Mouse (Mus musculus) thymus, adult 2 months (tissue): ENCODE measurements at regions not wholly inside any gene's neighbourhood (a gene's known extent, or its start where the extent isn't known, plus 50 kb on each side); places are given as distances from the start of the nearest gene placed in this dataset.

Source experiments
- CTCF ChIP-seq: fragments of 200-500 bp; IDR thresholded peaks from 2 replicates; pipeline ENCODE4 v1.5.1; 2012; ENCODE audit warnings: mild to moderate bottlenecking, control low read depth, low read length, moderate library complexity, borderline replicate concordance; ENCODE audit not compliant: control insufficient read depth, poor library complexity, insufficient read depth; ENCODE audit errors: extremely low read depth
- POLR2A ChIP-seq: fragments of 200-500 bp; IDR thresholded peaks from 2 replicates; pipeline ENCODE4 v1.6.1; 2012; ENCODE audit warnings: mild to moderate bottlenecking, low read length, control low read depth, moderate library complexity; ENCODE audit not compliant: control insufficient read depth, poor library complexity, insufficient read depth; ENCODE audit errors: extremely low read depth

DNA sequence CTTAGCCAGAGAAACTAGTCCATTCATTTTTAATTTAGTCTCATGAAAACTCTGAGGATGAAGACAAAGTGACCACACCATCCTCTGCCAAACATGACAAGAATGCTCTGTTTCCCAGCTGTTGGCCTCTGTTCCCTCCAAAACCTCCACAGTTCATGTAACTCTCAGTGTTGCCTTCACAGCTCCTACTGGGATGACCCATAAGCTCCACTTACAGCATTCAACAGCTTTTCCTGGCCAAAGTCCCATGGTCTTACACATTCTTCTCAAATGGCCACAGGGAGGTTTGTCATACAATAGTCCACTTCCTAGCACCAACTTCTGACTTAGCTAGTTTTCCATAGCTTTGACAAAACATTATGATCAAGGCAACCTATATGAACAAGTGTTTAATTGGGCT, 83.0 kb downstream of the Spry2 start:
- no peak for TF ChIP-seq POLR2A
- TF ChIP-seq CTCF: no peak
